Mouse (Mus musculus): Measurements from ENCODE around the gene Sash1. TPM values are rescaled to one million over a fixed set of nuclear protein-coding genes. Genes with fewer than 3 reads are reported as not detected.

Sash1 gene
- total RNA-seq (2022) = 10 to 100 TPM; 55.2 to 62.5 (median 57.8) TPM

GRCm38 (mm10) chr10:8885630-8886527 lies at the start of gene Sash1:
Gene Sash1, minus strand, starts transcription at chr10:8886070.
- peak; percentile 66 to 67 for DNase-seq (ENCODE audit: low spot score in 2 of 2)

DNA sequence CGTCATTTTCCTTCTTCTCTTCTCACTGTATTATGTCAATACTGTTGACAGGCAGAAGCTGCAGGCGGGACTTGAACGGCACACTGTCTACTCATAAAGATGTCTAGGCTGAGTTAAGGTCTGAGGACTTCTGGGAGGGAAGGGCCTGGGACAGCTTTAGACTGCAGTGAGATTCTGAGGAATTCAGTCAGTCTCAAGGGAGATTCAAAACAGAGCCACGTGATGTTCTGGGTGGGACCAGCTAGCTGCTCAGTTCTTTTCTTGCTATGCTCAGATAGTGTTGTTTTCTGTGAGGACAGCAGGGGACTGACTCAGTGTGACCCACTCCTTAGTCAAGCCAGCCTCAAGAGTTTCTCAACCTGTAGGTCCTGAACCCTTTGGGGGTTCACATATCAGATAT lies 49.7 kb upstream of the Sash1 start:
- DNase-seq (ENCODE audit: low spot score in 2 of 2) = no peak

GRCm38 (mm10) chr10:8933451-8934372 lies 47.8 kb upstream of the Sash1 start:
- no peak for DNase-seq (ENCODE audit: low spot score in 2 of 2)

GRCm38 (mm10) chr10:8931548-8932240 lies 45.8 kb upstream of the Sash1 start:
- no peak for DNase-seq (ENCODE audit: low spot score in 2 of 2)

- DNase-seq (ENCODE audit: low spot score in 2 of 2) = no peak
Measured at GRCm38 (mm10) chr10:8930672-8931071, 44.8 kb upstream of the Sash1 start.

GRCm38 (mm10) chr10:8928775-8929647 lies 43.1 kb upstream of the Sash1 start:
- DNase-seq (ENCODE audit: low spot score in 2 of 2) = no peak

- no peak for DNase-seq (ENCODE audit: low spot score in 2 of 2)
Measured at GRCm38 (mm10) chr10:8928261-8928660, 42.4 kb upstream of the Sash1 start.

DNA sequence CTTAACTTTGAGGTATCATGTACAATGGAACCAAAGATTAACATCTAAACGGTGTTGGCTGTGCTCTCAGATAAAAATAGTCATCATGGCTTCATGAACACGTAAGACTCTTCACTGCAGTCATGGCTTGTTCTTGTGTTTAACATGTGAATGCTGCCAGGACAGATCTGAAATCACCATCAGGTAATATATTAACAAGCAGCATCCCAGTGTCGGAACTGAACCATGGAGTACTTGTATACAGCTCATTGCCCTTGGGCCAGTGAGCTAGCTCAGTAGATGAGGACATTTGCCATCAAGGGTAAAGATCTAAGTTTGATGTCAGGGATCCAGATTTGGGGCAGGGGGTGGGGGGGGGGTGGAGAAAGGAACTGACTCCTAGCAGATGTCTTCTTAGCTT lies 41.0 kb upstream of the Sash1 start:
- no peak for DNase-seq (ENCODE audit: low spot score in 2 of 2)

DNA sequence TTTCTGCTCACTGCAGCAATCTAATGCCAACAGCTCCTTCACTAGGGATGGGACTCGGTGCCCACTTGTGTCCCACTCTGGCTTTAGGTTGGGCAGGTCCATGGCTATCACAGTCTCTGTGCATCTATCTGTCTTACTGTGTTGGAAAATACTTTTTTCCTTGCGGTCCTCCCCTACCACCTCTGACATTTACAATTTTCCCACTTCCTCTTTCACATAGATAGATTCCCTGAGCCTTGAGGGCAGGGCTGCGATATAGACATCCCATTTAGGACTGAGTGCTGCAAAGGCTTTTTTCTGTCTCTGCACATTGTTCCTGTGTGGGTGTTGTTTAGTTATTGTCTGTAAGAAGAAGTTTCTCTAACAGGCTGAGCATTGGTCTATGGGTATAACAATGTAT lies 40.4 kb upstream of the Sash1 start:
- no peak for DNase-seq (ENCODE audit: low spot score in 2 of 2)

GRCm38 (mm10) chr10:8925299-8925698 lies 39.4 kb upstream of the Sash1 start:
- no peak for DNase-seq (ENCODE audit: low spot score in 2 of 2)

DNA sequence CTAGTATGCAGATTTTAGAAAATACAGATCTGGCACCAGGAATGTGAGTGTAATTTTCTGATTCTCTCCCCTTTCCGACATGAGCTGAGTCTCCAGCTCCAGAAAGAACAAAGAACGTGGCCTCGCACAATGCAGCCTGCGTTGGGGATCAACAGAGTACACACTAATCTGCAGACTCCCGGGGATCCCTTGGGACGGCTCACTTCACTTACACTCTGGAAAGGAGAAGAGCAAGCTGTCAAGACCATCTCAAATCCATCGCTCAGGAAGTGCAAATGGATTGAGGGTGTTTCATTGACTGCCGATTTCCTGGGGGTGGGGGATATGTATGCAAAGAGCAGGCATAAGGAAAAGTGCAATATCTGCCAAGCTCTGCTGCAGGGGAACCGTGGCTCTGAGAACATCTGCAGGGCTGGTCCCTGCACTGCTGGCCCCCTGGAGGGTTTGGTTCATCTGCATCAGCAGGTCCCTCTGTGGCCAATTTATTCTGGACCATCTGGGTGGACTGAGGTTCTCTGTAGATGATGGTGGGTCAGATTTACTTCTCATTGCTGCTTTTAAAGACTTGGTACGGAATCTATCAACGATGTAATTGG lies 35.3 kb upstream of the Sash1 start:
- DNase-seq (ENCODE audit: low spot score in 2 of 2) = no peak

DNA sequence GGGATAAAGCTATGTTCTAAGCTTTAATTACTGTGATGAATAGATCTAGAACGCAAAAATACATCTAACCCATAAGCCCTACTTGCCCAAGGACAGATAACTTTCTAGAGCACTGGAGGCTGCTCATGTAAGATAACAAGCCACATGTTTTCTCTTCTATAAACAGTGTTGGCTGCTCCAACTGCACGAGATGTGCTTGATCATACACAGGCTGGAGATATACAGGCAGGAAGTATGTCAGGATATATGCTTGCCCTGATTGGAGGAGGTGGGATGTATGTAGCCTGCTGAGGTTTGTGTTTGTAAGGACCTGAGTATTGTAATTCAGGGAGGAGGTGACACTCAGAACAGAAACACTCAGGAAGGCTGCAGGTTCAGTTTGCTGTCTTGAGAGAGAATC lies 31.9 kb upstream of the Sash1 start:
- DNase-seq (ENCODE audit: low spot score in 2 of 2) = no peak

GRCm38 (mm10) chr10:8917350-8917749 lies 31.5 kb upstream of the Sash1 start:
- DNase-seq (ENCODE audit: low spot score in 2 of 2) = no peak

DNA sequence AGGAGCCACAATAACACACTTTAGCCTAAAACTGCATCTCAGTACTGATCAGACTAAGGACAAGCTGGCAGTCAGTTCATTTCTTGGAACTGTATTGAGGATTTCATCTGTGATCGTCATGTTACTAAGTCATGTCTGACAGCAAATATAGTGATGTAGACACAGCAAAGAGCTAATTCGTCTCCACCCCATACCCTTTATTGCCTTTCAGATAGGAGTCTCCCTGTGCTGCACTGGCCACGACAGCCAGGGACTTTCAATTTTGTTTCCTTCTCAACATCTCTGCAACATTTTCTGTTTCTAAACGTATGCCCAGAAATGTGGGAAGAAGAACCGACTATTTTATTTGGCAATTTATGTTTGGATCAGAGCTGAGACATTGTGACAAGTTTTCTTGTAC lies 29.9 kb upstream of the Sash1 start:
- no peak for DNase-seq (ENCODE audit: low spot score in 2 of 2)

GRCm38 (mm10) chr10:8913904-8914303 lies 28.0 kb upstream of the Sash1 start:
- no peak for DNase-seq (ENCODE audit: low spot score in 2 of 2)

GRCm38 (mm10) chr10:8912706-8913275 lies 26.9 kb upstream of the Sash1 start:
- DNase-seq (ENCODE audit: low spot score in 2 of 2) = no peak

DNA sequence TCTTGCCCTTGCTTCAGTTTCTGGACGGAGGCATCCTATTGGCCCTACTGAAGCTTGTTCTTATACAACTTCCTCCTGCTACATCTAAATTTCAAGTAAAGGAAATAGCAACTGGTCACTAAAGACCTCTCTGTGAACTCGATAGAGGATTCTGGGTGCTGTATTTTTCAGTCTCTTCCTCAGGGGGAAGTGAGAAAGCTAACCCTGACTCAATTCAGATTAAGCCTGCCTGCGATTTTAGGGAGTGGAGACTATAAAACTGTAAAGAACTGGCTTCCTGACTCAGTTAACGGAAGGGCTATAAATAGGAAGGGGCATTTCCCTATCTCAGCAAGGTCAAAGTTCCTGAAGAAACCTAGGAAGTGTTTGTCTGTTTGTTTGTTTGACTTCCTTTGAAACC lies 26.3 kb upstream of the Sash1 start:
- no peak for DNase-seq (ENCODE audit: low spot score in 2 of 2)

GRCm38 (mm10) chr10:8910237-8910990 lies 24.5 kb upstream of the Sash1 start:
- no peak for DNase-seq (ENCODE audit: low spot score in 2 of 2)

DNA sequence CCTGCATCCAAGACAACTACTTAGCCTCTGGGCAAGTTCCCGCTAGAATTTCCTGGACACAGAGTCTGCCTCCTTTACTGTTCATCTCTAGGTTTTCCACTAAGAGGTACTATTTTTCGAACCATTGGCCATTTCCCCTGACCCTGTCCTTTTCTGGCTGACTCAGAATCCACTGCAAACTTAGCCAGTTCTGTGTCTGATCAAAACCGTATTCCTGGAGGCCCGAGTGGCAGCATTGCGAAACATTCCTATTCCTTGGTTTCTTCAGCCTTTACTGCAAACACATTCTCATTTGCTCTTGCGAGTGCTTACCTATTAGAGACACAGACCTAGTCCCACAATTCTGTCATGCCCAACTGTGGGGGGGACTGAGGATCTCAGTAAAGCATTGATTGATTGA lies 17.2 kb upstream of the Sash1 start:
- DNase-seq (ENCODE audit: low spot score in 2 of 2) = no peak

All from left cerebral cortex, adult 8-10 months (tissue).